Mouse (Mus musculus) hindbrain, embryonic 14.5 days (tissue): ENCODE data around the gene Sox6. TPM values are rescaled to one million over a fixed set of nuclear protein-coding genes. Genes with fewer than 3 reads are reported as not detected.

ENCODE experiments used
- ATAC-seq: fragments of 200-750 bp; cut with Nextera tagmentation; 2 replicates; pipeline ENCODE4 v1.8.0; 2017; ENCODE audit warnings: moderate number of reproducible peaks, mild to moderate bottlenecking, moderate TSS enrichment, moderate library complexity; ENCODE audit not compliant: low FRiP score
- DNase-seq: peaks from one replicate; pipeline ENCODE4 v3.0.0-alpha.2; 2015; ENCODE audit warnings: low spot score
- H3K27ac ChIP-seq: fragments of 300-500 bp; sonication (generic); 2 replicates; pipeline ENCODE4 v1.5.1; 2014; ENCODE audit warnings: mild to moderate bottlenecking, moderate library complexity
- H3K27me3 ChIP-seq: fragments of 300-500 bp; sonication (generic); 2 replicates; pipeline ENCODE4 v1.6.1; 2014; ENCODE audit warnings: mild to moderate bottlenecking, low read length, mixed read lengths; ENCODE audit not compliant: control insufficient read depth, insufficient read depth
- H3K36me3 ChIP-seq: fragments of 300-500 bp; sonication (generic); replicated peaks from 2 replicates; pipeline ENCODE4 v1.6.1; 2014; ENCODE audit not compliant: control insufficient read depth, insufficient read depth
- H3K4me1 ChIP-seq: fragments of 300-500 bp; sonication (generic); replicated peaks from 2 replicates; pipeline ENCODE4 v1.6.1; 2014; ENCODE audit warnings: antibody characterized with exemption, low read length, mixed read lengths; ENCODE audit not compliant: control insufficient read depth, insufficient read depth
- H3K4me2 ChIP-seq: fragments of 300-500 bp; sonication (generic); replicated peaks from 2 replicates; pipeline ENCODE4 v1.6.1; 2014; ENCODE audit warnings: mild to moderate bottlenecking, moderate library complexity
- H3K4me3 ChIP-seq: fragments of 300-500 bp; sonication (generic); replicated peaks from 2 replicates; pipeline ENCODE4 v1.5.1; 2014; ENCODE audit warnings: mild to moderate bottlenecking, low read length
- H3K9ac ChIP-seq: fragments of 300-500 bp; sonication (generic); 2 replicates; pipeline ENCODE4 v1.6.1; 2014
- H3K9me3 ChIP-seq: fragments of 300-500 bp; sonication (generic); 2 replicates; pipeline ENCODE4 v1.6.1; 2016; ENCODE audit warnings: low read length; ENCODE audit not compliant: control insufficient read depth
- WGBS: fragments of 180-500 bp; shearing (Covaris S2); extraction: QIAGEN DNeasy Blood & Tissue Kit; methylation state at CpG from one replicate; pipeline ENCODE4 v1.1.7; 2014; 5-methylcytosine and 5-hydroxymethylcytosine counted together
- polyA plus RNA-seq: library from polyadenylated mRNA; unstranded; fragments of >200 nt; fragmentation: Nextera tagmentation; extraction: Ambion mirVana; gene quantifications from 2 replicates; pipeline ENCODE4 v1.2.1, GENCODE M21; 2014

The Sox6 gene
- polyA plus RNA-seq, 1 experiment from 2014 or later, result 32.7 TPM

DNA sequence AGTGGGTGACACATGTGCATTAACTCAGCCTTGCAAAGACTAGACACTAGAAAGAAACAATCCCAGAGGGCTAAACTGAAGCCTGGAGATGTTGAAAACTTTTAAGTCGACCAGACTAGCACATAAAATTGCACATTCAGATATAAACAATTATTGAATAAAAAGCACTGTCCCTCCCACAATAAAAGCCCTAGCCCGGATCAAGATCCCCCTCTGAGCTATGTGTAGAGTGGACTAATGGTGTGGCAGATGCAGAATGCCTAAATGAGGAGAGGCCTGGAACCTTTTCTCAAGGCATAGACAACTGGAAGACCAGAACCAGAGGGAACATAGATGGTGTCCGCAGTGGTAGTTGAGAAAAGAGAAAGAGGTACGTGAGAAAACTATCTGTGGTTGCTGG is 3.1 kb downstream of the Sox6 start:
- H3K4me3 ChIP-seq, result no peak overlapping the region
- H3K27me3 ChIP-seq, result peaks cover 75% of the 10 kb centered on the region
- no peaks in the 10 kb centered on the region for H3K9me3 ChIP-seq
- 0 out of 2 replicates have a peak overlapping the region, but pooled peaks have one; percentile 1 for H3K4me2 ChIP-seq
- no peaks in the 10 kb centered on the region for H3K36me3 ChIP-seq
- WGBS, result 47% methylated on average over 4 of the region's 4 CpGs
- ATAC-seq (no peak), DNase-seq (no peak)
- no peak overlapping the region for H3K9ac ChIP-seq
- peaks cover 47% of the 10 kb centered on the region; the same call in 1 of the 2 replicates for H3K4me1 ChIP-seq
- no peak overlapping the region for H3K27ac ChIP-seq

DNA sequence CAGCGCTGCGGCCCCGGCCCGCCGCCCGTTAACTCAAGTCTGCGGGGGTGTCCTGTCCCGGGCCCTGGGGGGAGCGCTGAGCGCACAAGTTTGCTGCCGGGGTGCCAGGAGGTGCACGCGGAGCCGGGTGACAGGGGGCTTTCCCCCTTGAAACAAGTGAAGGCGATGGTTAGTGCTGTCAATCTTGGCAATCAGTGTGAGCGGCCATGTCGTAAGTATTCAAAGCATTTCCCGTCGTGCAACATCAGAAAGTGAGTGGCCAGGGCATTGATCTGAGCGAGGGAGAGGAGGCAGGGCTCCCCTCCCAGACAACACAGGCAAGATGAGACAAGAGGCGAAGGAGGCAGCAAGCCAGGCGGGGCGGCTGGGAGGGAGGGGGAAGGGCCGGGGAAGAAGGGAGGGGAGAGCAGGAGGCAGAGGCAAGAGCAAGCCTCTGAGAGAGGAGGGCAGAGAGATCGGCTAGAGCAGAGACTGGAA is 4.3 kb downstream of the Sox6 start:
- H3K27ac ChIP-seq, result peak overlapping the region; percentile 68
- DNase-seq, result no peak
- H3K9ac ChIP-seq, result peak overlapping the region; percentile 61
- under 1% methylated on average over 25 of the region's 25 CpGs for WGBS
- ATAC-seq, result peak; percentile 59; the same call in 1 of the 2 replicates
- no peaks in the 10 kb centered on the region for H3K36me3 ChIP-seq
- H3K4me2 ChIP-seq, result peak overlapping the region; percentile 95
- H3K4me3 ChIP-seq, result peak overlapping the region; percentile 48
- H3K9me3 ChIP-seq, result no peaks in the 10 kb centered on the region
- peaks cover 81% of the 10 kb centered on the region for H3K27me3 ChIP-seq
- peaks cover 41% of the 10 kb centered on the region; the same call in 1 of the 2 replicates for H3K4me1 ChIP-seq

DNA sequence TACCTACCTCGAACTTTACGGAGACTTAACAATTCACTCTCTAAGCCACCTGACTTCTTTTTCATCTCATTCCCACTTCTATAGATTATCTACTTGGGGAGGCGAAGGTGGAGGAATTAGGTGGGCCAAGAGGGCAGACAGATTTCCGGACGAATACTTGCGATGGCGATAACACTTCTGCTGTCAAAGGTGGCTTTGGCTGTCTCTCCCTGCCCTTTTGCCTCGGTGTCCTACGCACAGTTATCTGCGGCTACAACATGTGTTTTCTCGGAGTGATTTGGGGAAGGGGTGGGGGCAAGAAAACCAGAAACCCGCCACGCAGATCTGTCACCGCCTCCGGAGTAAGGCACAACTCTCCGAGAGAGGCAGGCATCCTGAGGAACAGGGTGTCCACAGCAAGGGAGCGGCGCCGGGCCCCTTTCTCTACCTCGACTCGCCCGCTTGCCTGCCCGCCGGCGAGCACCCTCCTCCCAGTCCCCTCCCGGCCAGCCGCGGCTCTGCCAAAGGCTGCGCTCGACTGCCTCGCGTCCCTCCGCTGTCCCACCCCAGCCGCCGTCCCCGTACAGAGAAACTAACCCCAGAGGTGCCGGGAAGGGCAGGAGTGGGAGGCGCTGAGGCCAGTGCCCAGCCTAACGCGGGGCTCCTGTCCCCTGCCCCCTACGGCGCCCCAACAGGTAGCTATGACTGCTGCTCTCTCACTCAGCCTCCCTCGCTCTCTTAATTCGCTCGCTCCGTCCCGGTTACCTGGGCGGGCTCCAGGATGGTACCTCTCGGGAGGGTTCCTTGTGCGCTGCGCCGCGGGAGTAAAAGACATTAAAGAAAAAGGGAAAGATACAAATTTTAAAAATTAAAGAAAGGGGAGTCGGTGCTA is 5.0 kb downstream of the Sox6 start:
- Histone ChIP-seq H3K27ac (peak overlapping the region; percentile 68), H3K4me1 (peaks cover 34% of the 10 kb centered on the region; the same call in 1 of the 2 replicates), H3K27me3 (peaks cover 76% of the 10 kb centered on the region), H3K9me3 (no peaks in the 10 kb centered on the region), H3K36me3 (no peaks in the 10 kb centered on the region), H3K4me2 (peak overlapping the region; percentile 95), H3K4me3 (peak overlapping the region; percentile 48), H3K9ac (peak overlapping the region; percentile 61)
- ATAC-seq (peak; percentile 66), DNase-seq (no peak)
- WGBS, result under 1% methylated on average over 46 of the region's 54 CpGs

DNA sequence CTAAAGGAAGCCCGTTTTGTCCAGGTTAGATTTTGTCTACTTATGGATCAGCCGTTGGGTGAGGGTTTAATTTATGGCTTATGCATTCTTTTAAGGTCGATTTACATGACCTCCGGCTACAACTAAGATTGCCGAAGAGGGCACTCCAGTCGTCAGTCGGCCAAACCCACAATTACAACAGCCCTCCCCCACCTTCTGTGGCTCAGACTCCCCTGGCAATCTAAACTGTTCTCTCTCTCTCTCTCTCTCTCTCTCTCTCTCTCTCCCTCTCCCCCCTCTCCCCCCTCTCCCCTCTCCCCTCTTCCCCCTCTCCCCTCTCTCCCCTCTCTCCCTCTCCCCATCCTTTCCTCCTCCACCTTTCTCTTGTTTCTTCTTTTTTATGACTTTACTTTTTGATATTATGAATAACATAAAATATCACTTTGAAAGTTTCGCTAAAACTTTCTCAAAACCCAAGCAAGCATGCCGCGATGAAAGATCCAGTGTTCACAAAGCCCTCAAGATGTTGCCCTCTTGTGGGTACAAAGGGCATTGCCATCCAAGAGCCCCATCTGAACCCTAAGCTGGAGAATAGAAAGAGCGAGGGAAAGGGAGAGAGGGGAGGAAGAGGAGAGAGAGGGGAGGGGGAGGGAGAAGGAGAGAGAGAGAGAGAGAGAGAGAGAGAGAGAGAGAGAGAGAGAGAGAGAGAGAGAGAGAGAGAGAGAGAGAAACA is 5.8 kb downstream of the Sox6 start:
- Histone ChIP-seq H3K36me3 (no peaks in the 10 kb centered on the region), H3K4me3 (peak overlapping the region; percentile 48), H3K4me1 (peaks cover 30% of the 10 kb centered on the region; the same call in 1 of the 2 replicates), H3K27ac (peak overlapping the region; percentile 68), H3K4me2 (peak overlapping the region; percentile 96), H3K9me3 (no peaks in the 10 kb centered on the region), H3K27me3 (peaks cover 68% of the 10 kb centered on the region), H3K9ac (peak overlapping the region; percentile 69)
- ATAC-seq (no peak), DNase-seq (peak; percentile 85)
- 0% methylated on average over 11 of the region's 11 CpGs for WGBS

DNA sequence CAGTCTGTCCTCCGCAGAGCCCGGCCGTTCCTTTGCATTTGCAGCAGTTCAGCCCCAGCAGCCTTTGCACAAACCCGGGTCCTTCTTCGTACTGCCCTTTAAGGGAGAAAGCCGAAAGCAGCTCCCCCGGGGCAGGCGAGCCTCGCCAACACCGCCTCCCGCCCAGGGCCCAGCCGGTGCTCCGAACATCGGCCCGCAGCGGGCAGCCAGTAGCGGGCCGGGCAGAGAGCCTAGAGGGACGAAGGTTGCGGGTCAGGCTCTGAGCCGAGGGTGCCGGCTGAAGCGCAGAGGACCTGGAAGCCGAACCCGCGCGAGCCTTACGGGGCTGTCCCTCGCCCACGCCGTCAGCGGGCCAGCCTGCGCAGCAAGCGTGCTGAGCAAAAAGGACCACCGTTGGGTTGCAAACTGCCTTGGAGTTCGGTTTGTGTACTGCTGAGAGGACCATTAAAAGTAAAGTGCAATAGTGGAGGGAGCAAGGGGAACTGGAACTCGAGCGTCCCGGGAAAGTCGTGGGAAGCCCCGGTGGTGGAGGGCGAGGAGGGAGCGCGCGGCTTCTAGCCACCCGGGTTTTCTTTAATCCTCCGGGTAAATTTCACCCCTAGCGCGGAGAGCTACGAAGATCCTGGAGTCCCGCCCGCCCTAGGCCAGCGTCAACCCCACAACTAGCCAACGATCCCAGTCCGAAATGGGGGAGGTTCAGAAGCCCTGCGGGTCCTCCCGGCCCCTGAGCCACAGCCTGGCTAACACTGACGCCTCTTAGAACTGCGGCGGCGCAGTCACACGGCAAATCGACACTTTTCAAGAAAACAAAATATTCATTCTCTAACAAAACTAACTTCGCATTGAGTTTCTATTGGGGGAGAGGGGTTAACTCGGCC is 6.6 kb downstream of the Sox6 start:
- WGBS, result under 1% methylated on average over 65 of the region's 65 CpGs
- Histone ChIP-seq H3K27ac (peak overlapping the region; percentile 68), H3K9me3 (no peaks in the 10 kb centered on the region), H3K4me1 (peaks cover 30% of the 10 kb centered on the region; the same call in 1 of the 2 replicates), H3K27me3 (peaks cover 60% of the 10 kb centered on the region), H3K4me2 (peak overlapping the region; percentile 96), H3K9ac (peak overlapping the region; percentile 69), H3K4me3 (peak overlapping the region; percentile 39), H3K36me3 (no peaks in the 10 kb centered on the region)
- ATAC-seq, result peak; percentile 51; the same call in 1 of the 2 replicates
- no peak for DNase-seq

DNA sequence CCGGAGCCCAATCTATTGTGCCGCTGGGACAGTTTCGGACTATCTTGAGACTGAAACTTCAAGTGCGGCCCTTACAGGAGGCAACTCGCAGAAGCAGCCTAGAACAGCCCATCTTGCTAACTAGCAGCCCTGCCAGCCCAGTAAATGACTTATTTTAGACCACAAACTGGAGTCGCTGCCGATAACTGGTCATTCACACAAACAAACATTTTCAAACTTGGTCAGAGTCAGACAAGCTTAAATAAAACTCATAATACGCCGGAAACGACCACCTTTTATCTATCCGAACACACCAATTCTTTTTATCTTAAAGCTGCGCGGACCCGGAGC is 7.2 kb downstream of the Sox6 start:
- DNase-seq, result no peak

GRCm38 (mm10) chr7:116030597-116031387 is 7.8 kb downstream of the Sox6 start:
- H3K4me2 ChIP-seq, result peak overlapping the region; percentile 96
- no peak for ATAC-seq
- peak overlapping the region; percentile 68; the same call in 1 of the 2 replicates for H3K27ac ChIP-seq
- DNase-seq, result no peak
- peak overlapping the region; percentile 69 for H3K9ac ChIP-seq
- no peaks in the 10 kb centered on the region for H3K36me3 ChIP-seq
- no peaks in the 10 kb centered on the region for H3K9me3 ChIP-seq
- peaks cover 30% of the 10 kb centered on the region; the same call in 1 of the 2 replicates for H3K4me1 ChIP-seq
- peaks cover 48% of the 10 kb centered on the region for H3K27me3 ChIP-seq
- peak overlapping the region; percentile 39 for H3K4me3 ChIP-seq
- WGBS, result 10% methylated on average over 26 of the region's 26 CpGs

More for the DNA sequence above, 7.2 kb downstream of the Sox6 start:
- peaks cover 54% of the 10 kb centered on the region for H3K27me3 ChIP-seq
- H3K9ac ChIP-seq, result peak overlapping the region; percentile 69
- no peaks in the 10 kb centered on the region for H3K9me3 ChIP-seq
- H3K27ac ChIP-seq, result peak overlapping the region; percentile 68
- H3K4me3 ChIP-seq, result peak overlapping the region; percentile 39
- H3K4me1 ChIP-seq, result peaks cover 30% of the 10 kb centered on the region; the same call in 1 of the 2 replicates
- ATAC-seq, result no peak
- WGBS, result 0% methylated on average over 14 of the region's 14 CpGs
- H3K36me3 ChIP-seq, result no peaks in the 10 kb centered on the region
- H3K4me2 ChIP-seq, result peak overlapping the region; percentile 96

- 45% methylated on average over 3 of the region's 3 CpGs for WGBS
- ATAC-seq (no peak), DNase-seq (no peak)
- Histone ChIP-seq H3K36me3 (no peaks in the 10 kb centered on the region), H3K27me3 (peaks cover 40% of the 10 kb centered on the region), H3K27ac (no peak overlapping the region), H3K4me1 (peaks cover 30% of the 10 kb centered on the region; the same call in 1 of the 2 replicates), H3K9me3 (no peaks in the 10 kb centered on the region), H3K9ac (no peak overlapping the region), H3K4me3 (0 out of 2 replicates have a peak overlapping the region, but pooled peaks have one; percentile 39), H3K4me2 (peak overlapping the region; percentile 96)
Measured at GRCm38 (mm10) chr7:116029991-116030390, 8.6 kb downstream of the Sox6 start.
